Mouse (Mus musculus): Measurements from ENCODE around the gene Sec31a. TPM values are rescaled to one million over a fixed set of nuclear protein-coding genes. Genes with fewer than 3 reads are reported as not detected.

Sec31a gene
- total RNA-seq, 2 experiments from 2014 or later = 90.3 to 103 TPM

DNA sequence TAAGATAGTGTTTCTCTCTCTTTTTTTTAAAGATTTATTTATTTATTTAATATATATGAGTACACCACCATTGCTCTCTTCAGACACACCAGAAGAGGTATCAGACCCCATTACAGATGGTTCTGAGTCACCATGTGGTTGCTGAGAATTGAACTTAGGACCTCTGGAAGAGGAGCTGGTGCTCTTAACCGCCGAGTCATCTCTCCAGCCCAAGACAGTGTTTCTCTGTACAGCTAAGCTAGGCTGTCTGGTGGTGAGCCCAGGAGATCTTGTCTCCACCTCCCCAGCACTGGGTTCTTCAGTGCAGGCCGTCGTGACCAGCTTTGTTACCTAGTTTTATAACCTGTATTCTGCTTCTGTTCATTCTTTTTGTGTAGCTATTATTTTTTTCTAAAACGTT is 5.8 kb downstream of the Sec31a start:
- no peak for DNase-seq (ENCODE audit: low spot score in 2 of 2)

DNA sequence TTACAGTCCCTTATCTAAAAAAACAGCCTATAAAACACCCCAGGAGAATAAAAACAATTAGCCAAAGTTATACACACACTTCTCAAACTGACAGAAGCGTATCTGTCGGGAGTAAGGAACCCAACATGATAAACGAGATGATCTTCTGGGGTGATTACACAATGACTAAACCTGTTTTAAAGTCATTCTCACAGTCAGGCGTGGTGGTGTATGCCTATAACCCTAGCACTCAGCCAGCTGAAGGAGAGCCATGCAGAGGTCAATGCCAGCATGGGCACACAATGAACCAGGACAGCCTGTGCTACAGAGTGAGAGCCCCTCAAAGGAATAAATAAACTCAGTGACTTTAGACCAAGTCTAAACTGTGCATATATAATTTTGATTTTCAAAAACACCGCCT is 7.5 kb downstream of the Sec31a start:
- DNase-seq (ENCODE audit: low spot score in 2 of 2) = no peak

DNA sequence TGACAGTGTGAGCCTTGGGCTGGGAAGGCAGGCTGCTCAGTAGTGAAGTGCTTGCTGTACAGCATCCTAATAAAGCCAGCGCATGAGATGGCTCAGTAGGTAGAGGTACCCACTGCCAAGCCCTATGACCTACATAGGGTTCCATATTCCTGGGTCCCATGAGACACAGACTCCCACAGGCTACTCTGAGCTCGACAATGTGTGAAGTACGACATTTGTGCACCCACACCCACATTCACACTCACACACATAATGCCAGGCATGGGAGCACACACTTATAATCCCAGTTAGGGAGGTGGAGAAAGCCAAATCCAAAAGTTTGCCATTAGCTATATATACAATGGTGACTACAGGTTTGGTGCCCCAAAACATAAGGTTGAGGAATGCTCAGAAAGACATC is 19.3 kb downstream of the Sec31a start:
- no peak for DNase-seq (ENCODE audit: low spot score in 2 of 2)

DNA sequence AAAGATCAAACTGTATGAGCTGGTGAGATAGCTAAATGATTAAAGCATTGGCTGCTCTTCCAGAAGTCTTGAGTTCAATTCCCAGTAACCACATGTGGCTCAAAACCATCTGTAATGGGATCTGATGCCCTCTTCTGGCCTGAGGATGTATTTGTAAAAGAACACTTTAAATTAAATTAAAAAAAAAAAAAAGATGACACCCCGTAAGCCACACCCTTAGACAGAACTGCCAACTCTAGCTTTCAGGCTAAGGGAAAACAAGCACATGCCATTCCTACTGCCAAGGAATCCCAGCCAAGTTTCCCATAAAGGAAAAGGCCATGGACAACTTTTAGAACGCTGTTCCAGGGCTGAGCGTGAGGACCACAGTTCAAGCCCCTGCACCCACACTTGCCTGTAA is 22.4 kb downstream of the Sec31a start:
- DNase-seq (ENCODE audit: low spot score in 2 of 2) = no peak

DNA sequence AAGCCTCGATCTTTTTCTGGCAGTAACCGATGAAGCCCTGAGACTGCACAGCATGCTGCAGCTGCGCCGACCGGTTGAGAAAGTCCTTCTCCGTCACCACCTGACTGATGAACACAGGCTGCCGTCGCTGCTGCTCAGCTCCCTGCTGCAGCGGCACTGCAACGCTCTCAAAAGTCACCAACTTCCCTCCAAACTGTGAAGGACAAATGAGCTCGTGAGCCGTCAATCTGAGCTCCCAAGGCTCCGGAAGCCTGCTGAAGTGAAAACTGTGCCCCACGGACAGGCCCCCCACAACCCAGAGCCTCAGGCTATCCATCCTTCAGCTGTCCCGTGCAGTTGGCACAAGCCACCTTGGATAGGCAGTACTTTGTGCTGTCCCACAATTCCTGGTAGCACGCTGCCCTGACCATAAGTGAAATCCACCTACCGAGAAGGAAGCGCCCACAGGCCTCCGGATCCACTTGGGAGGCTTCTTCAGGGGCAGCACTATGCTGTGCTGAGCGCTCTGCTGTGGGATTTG is 23.5 kb downstream of the Sec31a start:
- DNase-seq (ENCODE audit: low spot score in 2 of 2) = no peak

DNA sequence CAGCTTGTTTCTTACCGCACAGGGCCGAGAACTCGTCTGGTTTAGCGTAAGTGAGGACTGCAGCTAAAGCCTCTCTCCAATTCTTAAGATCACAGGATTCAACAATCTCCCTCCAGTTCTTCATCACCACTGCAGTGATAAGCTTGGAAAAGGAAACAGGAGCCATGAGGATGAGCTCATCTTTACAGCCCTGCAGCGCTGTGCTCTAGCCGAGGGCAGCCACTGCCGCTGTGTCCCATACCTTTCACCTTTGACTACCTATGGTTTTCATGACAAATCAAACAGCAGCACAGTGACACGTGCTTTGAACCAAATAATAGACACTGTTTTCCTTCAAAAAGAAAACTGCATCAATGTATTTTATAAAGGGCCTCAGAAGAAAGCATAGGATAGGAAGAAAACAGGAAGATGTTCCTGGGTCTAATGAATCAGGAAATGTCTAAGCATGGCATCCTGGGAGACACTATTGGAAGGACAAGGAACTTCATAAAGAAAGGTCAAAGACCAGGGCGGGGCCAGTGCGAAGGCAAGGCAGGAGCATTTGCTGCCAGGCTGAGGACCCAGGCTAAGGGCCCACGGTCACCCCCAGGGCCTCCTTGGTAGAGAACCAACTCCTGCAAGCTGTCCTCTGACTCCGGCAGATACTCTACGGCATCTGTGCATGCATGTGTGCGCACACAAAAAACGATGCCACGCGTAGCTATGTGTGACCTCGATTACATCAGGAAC is 32.1 kb downstream of the Sec31a start:
- DNase-seq (ENCODE audit: low spot score in 2 of 2) = no peak

DNA sequence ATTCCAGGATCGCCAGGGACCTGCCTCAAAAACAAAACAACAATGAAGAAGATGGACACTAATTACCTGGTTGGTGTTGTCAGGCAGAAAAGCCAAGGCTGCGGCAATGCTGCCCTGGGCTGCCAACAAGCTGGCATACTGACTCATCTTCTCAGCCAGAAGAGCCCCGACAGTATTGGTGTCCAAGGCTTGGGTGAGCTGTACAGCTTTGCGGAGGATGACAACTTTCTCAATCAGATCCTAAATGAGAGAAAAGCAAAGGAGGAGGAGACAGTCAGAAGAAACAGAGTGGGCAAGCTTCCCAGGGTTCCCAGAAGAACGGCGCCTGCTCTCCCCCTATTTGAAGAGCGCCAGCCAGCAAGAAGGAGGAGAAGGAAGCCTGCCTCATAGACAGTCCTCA is 34.9 kb downstream of the Sec31a start:
- peak in 1 of 2 experiments; percentile 12 for DNase-seq (ENCODE audit: low spot score in 2 of 2)

DNA sequence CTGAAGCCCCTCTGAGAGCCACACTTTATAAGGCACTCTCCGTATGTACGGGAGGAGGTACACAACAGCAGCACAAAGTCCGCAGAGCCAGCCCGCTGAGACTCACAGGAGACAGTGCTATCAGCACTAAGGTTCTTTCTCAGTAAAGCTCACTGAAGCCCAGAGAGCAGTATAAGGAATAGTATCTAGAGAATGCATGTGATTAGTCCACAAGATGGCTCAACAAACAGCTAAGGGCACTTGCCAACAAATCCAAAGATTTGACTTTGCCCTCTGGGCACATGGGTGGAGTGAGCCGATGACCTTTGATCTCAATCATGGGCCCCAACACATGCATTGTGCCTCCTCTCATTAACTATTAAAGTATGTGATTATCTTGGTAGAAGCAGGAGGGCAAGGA is 35.8 kb downstream of the Sec31a start:
- DNase-seq (ENCODE audit: low spot score in 2 of 2) = no peak

DNA sequence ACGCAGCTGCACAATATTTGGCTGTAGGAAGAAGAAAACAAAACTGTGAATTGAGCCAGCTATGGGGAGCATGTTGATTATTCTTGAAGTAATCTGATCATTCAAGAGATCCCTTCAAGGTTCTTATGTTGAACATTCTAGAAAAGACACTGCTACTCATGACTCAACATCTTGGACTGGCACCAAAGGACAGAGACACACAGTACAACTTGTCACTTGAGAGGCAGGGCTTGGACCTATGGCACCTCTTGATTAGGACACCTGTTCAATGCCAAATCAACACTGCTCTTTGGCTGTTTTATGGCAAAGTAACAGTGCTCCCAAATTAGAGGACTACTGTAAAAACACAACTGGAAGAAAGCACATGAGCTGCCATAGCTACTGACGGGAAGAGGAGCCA is 37.1 kb downstream of the Sec31a start:
- DNase-seq (ENCODE audit: low spot score in 2 of 2) = no peak

DNA sequence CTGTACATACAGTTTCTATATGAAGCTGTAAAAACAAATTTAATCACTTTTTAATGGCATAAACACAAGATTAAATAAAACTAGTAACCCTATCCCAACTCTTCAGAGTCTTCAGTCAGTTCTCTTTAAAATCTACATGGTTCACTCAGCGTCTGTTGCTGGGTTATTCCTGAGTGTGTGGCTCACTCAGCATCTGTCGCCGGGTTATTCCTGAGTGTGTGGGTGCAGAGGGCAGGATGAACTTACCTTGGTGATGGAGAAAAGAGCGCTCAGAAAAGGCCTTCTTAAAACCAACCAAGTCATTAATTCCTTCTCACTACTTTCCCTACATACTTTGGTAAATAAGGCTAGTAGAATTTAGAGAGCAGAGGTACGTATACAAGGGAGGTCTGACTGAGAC is 37.8 kb downstream of the Sec31a start:
- DNase-seq (ENCODE audit: low spot score in 2 of 2) = no peak

DNA sequence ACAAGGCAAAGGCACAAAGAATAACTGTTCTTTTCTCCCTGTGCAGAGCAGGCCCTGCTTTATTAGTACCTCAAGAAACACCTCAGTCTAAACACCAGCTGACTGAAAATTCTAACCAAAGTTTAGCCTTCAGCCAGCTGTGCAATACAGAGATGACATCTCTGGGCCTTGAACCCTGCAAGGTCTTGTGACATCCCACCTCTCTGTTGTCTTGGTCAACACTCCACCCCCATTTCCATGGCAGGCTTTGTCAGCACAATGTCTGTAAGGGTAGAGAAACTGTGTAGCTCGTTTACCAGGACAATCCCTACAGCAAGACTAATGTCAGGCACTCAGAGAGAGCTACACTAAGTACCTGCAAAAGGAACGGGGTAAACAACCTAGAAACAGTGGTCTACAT is 38.7 kb downstream of the Sec31a start:
- no peak for DNase-seq (ENCODE audit: low spot score in 2 of 2)

DNA sequence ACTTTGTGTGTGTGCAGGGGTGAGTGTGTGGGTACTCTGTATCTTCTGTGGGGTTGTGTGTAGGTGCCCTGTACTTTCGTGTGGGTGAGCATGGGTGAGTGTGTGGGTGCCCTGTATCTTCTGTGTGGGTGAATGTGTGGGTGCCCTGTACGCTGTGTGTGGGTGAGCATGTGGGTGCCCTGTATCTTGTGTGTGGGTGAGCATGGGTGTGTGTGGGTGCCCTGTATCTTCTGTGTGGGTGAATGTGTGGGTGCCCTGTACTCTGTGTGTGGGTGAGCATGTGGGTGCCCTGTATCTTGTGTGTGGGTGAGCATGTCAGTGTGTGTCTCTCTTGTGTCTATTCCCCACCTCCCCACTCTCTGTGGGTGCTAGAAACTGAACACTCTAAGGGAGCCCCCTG is 41.3 kb downstream of the Sec31a start:
- DNase-seq (ENCODE audit: low spot score in 2 of 2) = no peak

DNA sequence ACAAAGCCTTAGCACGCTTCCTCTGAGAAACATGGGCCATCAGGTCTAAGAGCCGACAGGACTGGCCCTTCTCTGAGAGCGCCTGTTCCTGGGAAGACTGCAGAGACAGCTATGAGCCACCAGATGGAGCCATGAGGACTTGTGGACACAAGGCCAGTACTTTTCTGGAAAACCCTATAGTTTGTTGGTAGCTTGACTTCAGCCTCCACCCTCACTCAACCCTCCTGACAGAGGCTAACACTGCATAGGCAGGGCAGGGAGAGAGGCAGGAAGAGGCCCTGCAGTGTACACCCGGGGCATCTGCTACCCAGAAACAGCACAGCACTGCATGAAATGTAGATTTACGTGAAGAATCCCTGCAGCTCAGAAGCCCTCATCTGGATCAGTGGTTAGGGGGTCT is 42.1 kb downstream of the Sec31a start:
- DNase-seq (ENCODE audit: low spot score in 2 of 2) = peak; percentile 46 to 56

DNA sequence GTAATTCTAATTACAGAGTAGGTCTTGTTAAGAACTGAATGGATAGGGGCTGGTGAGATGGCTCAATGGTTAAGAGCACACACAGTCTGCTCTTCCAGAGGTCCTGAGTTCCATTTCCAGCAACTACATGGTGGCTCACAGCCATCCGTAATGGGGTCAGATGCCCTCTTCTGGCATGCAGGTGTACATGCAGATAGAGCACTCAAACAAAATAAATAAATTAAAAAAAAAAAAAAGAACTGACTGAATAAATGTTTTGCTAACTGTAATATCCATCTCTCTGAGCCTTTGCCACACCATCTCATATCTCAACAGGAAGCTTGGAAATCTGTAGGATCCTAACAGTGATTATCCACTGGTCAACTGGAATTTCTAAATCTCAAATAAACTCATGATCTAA is 45.1 kb downstream of the Sec31a start:
- no peak for DNase-seq (ENCODE audit: low spot score in 2 of 2)

DNA sequence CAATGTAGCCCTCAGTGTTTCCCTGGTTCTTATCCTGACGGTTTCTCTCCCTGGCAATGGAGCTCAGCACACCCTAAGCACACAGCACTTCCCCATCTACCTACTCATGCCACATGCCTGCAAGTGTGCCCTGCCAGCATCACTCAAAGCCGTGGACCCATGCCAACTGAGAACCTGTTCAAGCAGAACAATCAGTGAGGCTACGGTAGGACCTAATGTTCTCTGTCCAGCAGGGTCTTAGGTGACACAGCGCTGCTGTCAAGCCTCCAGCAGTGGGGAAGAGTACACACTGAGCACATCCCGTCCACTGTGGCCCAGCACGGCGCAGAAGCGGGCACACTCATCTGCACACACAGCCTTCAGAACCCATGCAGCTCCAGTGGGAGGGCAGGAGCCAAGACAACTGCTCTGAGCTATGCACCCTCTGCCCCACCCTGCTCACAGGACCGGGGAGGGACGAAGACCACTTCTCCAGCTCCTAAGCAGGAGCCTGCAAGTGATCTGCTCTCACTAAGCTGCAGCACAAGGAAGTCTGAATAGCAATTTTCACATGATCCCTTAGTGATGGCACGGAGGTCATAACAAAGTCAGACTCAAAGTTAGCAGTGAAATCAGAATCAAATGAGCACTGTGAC is 46.1 kb downstream of the Sec31a start:
- DNase-seq (ENCODE audit: low spot score in 2 of 2) = peak in 1 of 2 experiments; percentile 49

DNA sequence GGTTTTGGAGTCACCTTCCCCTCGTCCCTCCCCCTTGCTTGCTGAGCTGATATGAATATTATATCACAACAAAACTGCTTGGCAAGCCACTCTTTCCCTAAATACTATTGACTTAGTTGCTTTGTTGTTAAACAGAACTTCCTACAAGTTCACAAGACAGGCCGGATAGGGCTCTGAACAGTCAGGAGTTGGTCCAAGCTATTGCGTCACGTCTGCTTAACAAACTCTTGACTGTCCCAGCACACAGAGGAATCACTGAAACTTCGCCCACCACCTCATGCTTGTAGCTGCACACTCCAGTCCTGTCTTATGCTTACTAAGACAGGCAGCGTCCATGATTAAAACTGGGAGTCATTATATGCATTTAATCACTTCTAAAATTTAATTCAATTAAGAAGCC is 46.9 kb downstream of the Sec31a start:
- DNase-seq (ENCODE audit: low spot score in 2 of 2) = no peak

DNA sequence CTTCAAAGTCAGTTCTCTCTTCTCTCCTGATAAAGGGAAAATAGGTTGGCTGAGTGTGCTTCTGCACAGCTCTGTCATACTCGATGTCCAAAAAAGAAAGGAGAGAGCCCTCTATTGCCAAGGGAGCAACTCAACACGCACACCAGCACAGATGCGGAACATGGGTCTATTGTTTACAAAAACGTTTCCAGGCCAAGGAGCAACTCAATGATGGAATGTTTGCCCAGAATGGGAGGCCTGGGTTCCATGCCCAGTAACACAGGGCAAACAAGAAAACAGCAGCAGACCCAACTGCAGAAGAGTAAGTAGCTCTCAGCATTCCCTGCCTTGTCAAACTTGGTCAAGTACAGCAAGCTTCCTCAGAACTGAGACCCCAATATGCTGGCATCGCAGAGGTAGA is 47.5 kb downstream of the Sec31a start:
- no peak for DNase-seq (ENCODE audit: low spot score in 2 of 2)

DNA sequence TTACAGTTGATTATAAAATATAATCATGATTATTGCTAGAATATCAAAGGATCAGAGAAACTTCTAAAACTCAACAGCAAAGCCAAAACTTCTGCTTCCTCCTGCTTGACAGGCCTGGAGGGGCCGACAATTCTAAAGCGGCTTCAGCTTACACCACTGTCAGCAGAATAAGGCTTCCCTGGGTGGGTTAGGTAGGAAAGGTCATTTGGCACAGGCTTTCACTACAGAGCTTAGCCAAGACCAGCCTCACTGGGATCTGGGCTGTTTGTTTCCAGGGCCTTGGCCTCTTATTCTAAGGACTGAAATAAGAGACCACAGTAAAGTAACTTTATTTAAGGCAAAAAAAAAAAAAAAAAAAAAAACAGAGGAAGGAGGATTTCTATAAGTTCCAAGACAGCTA is 49.0 kb downstream of the Sec31a start:
- DNase-seq (ENCODE audit: low spot score in 2 of 2) = no peak

DNA sequence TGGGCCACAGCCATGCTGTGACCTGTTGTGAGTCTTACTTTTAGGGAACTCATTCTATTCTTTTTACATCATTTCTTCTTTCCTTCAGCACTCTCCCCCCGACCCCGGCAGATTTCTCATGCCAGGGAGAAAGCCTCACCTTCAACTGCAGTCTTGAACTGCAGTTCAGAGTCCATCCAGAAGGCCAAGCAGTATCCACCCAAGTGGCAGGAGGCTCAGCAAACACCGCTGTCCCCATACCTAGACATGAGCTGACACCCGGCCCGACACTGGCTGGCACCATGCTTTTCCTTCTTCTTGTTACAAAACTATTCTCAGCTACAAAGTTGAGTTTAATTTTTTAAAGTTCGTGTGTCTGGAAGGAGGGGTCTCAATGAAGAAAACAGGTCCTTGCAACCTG is 55.7 kb downstream of the Sec31a start:
- DNase-seq (ENCODE audit: low spot score in 2 of 2) = no peak

DNA sequence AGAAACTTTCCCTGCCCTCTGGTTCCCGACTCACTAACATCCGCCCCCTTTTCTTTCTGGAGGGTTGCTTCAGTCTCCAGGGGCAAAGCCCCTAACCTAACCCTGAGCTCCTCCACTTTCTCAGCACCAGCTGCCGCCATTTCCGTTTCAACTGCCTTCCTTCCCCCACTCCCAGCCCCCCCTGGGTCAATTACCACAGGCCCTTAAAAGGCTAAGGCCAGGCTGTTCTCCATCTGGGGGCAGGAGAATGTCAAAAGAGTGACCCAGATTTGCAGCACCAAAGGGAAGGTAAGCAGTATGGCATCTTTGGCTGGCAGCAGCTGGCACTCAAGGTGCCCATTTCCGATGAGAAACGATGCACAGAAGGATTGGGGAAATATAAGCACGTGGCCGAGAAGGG is 57.7 kb downstream of the Sec31a start:
- no peak for DNase-seq (ENCODE audit: low spot score in 2 of 2)

DNA sequence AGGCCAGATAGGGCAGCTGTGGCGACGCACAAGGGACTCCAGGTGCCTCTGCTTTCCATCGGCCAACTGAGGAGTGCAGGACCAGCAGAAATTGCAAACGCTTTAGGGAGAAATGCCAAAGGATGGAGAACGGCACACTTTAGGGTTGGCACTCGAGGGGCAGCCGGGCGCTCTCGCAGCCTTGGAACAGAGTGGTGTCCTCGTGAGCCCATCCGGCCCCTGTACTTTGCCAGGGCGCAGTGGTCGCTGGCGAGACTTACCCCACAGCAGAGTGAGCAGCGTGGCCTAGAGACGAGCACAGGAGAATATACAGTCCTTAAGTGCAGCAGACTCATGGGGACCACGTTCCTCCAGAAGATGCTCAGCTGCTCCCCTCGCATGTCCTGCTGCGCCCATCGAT is 61.4 kb downstream of the Sec31a start:
- no peak for DNase-seq (ENCODE audit: low spot score in 2 of 2)

DNA sequence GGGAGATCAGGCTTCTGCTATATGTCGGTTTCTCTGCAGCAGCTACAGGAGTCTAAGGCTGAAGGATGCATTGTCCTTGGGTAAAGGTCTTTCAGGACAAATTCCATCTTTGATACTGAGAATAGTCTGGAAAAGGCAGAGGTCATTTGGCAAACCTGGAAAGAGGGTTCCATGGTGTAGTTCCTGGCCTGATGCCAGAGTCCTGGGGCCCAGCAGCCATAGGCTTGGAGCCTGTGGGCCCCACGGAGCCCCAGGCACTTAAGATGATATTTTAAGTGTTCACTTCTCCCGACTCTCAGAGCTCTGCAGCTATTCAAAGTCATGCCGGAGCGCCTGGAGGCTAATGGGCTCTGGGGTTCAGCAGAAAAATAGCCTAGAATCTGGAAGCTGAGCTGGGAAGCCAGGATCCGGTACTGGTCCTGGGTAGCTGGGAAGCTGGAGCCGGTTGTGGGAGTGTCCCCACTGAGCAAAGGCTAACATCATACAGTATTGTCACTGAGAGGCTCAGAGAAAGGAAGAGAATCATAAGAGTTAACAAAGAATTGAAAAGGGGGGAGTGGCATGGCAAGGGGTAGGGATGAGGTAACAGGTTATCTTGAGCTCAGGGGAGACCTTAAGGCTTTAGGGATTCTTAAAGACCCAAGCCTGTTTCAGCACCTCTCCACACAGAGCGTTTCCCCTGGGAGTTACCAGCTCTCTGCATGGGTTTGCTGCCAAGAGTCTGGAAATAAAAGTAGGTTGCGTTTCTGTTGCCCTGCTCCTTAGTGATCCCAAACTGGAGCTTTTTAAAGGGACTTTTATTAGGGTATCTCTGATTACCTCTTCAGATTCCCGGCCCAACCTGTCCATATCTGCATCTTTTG is 62.8 kb downstream of the Sec31a start:
- no peak for DNase-seq (ENCODE audit: low spot score in 2 of 2)

Measured in layer of hippocampus, postnatal 10 days (tissue).